Mouse (Mus musculus): Measurements from ENCODE around the gene Gpr142. TPM values are rescaled to one million over a fixed set of nuclear protein-coding genes. Genes with fewer than 3 reads are reported as not detected.

Gene Gpr142
- polyA plus RNA-seq, 1 experiment from 2014 or later: not detected

DNA sequence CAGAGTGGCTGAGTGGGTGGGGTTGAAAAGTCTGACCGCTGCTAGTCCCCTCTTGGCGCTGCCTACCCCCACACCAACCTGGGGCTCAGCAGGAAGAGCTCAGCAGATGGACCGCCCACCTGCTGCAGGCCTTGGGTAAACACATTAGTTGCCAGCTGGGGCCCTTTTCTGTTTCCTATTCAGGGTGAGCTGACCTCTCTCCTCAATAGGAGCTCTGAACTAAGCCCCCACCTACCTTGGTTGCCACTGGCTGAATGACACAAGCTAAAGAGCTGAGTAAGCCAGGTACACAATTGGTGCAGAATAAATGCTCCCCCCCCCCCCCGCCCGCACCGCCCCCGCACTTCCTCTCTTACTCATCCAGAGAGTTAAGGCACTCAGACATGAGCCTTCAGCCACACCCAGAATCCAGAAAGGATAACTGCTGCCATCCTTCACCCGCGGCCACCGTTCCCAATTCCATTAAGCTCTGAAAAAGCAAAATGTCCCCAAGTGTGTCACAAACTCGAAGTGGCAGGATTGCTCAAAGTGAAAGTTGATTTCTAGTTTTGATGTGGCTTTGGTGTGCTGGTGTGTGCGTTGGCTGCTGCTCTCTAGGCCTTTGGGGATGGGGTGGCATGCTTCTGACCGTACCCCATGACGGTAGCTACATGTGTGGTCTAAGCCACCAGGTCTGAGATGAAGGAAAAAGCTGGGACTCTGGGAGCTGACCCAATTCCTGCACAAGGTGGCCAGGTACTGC lies 9.1 kb downstream of the Gpr142 start:
- no peak overlapping the region for H3K4me3 ChIP-seq (ENCODE audit: low read length)

DNA sequence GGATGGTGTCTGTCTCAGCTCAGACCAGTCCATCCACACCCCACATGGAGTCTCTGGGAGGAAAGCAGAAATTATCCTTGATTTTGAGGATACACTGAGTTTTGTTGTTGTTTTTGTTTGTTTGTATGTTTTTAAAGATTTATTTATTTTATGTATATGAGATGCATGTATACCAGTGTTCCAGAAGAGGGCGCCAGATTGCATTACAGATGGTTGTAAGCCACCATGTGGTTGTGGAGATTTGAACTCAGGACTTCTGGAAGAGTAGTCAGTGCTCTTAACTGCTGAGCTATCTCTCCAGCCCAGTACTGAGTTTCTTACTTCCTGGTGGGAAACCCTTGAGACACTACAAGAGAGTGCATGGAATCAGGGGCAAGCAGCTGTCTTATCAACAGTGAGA lies 10.6 kb downstream of the Gpr142 start:
- no peak overlapping the region for H3K9ac ChIP-seq (ENCODE audit: low read length)
- no peak overlapping the region for H3K27ac ChIP-seq (ENCODE audit: low read length)
- 84% methylated on average over 1 of the region's 1 CpGs for WGBS
- no peak overlapping the region for H3K4me3 ChIP-seq (ENCODE audit: low read length)
- H3K4me2 ChIP-seq (ENCODE audit: low read depth, low read length): no peak overlapping the region
- no peaks in the 10 kb centered on the region for H3K9me3 ChIP-seq (replicated peaks; ENCODE audit: control insufficient read depth, low read length)
- peaks cover 3% of the 10 kb centered on the region; the same call in 1 of the 2 replicates for H3K4me1 ChIP-seq (ENCODE audit: control insufficient read depth, insufficient read depth, low read length)
- ATAC-seq (replicated peaks; ENCODE audit: extremely low read depth, insufficient read depth, low FRiP score): no peak
- H3K36me3 ChIP-seq (ENCODE audit: control insufficient read depth, insufficient read depth): no peaks in the 10 kb centered on the region
- H3K27me3 ChIP-seq (ENCODE audit: control insufficient read depth, insufficient read depth, low read length): no peaks in the 10 kb centered on the region

More for the DNA sequence above, 9.1 kb downstream of the Gpr142 start:
- H3K9ac ChIP-seq (ENCODE audit: low read length): no peak overlapping the region
- H3K9me3 ChIP-seq (replicated peaks; ENCODE audit: control insufficient read depth, low read length): no peaks in the 10 kb centered on the region
- H3K27me3 ChIP-seq (ENCODE audit: control insufficient read depth, insufficient read depth, low read length): no peaks in the 10 kb centered on the region
- no peak overlapping the region for H3K27ac ChIP-seq (ENCODE audit: low read length)
- no peak overlapping the region for H3K4me2 ChIP-seq (ENCODE audit: low read depth, low read length)
- no peak for ATAC-seq (replicated peaks; ENCODE audit: extremely low read depth, insufficient read depth, low FRiP score)
- H3K4me1 ChIP-seq (ENCODE audit: control insufficient read depth, insufficient read depth, low read length): 0 out of 2 replicates have a peak, but pooled peaks cover under 1% of the 10 kb centered on the region
- WGBS: 37% methylated on average over 14 of the region's 14 CpGs
- no peaks in the 10 kb centered on the region for H3K36me3 ChIP-seq (ENCODE audit: control insufficient read depth, insufficient read depth)

DNA sequence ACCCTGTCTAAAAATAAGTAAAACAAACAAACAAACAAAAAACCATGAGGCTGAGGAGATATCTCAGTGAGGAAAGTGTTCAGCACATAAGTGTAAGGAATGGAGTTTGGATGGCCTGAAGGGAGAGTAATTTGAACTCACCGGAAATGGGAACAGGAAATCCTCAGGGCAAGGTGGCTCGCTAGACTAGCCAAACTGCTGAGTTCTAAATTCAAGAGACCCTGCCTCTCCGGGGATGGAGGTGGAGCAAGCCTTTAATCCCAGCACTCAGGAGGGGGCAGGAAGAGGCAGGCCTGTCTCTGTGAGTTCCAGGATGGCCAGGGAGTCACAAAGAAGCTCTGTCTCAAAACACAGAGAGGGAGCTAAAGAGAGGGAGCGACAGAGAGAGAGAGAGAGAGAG lies 11.6 kb downstream of the Gpr142 start:
- no peak overlapping the region for H3K9ac ChIP-seq (ENCODE audit: low read length)
- H3K9me3 ChIP-seq (replicated peaks; ENCODE audit: control insufficient read depth, low read length): no peaks in the 10 kb centered on the region
- no peak overlapping the region for H3K4me3 ChIP-seq (ENCODE audit: low read length)
- no peak overlapping the region for H3K27ac ChIP-seq (ENCODE audit: low read length)
- H3K27me3 ChIP-seq (ENCODE audit: control insufficient read depth, insufficient read depth, low read length): no peaks in the 10 kb centered on the region
- H3K4me2 ChIP-seq (ENCODE audit: low read depth, low read length): no peak overlapping the region
- peaks cover 11% of the 10 kb centered on the region for H3K4me1 ChIP-seq (ENCODE audit: control insufficient read depth, insufficient read depth, low read length)
- H3K36me3 ChIP-seq (ENCODE audit: control insufficient read depth, insufficient read depth): no peaks in the 10 kb centered on the region
- WGBS: 26% methylated on average over 4 of the region's 4 CpGs
- no peak for ATAC-seq (replicated peaks; ENCODE audit: extremely low read depth, insufficient read depth, low FRiP score)

DNA sequence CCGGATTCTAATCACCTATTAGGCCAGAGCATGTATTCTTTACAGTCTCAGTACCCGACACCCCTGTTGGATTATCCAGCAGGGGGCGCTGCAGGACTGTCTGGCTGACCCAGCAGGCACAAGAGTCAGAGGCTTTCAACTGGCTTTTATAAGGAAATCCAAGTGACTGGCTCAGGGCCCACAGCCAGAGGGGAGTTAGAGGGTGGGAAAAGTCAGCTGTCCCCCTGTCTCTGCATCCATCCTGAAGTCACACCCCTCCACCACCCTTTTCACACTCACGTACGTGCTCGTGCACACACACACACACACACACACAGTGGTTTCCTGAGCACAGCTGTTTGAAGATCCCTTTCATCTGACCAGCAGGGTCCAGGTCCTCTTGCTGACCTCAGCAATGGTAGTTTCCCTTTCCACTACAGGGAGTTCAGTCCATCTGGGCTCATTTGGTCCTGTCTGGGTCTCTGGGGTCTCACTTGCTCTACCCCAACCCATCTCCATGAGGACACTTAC lies 14.1 kb downstream of the Gpr142 start:
- H3K4me3 ChIP-seq (ENCODE audit: low read length): no peak overlapping the region
- peak; percentile 33; the same call in 1 of the 2 replicates for ATAC-seq (replicated peaks; ENCODE audit: extremely low read depth, insufficient read depth, low FRiP score)
- H3K27me3 ChIP-seq (ENCODE audit: control insufficient read depth, insufficient read depth, low read length): no peaks in the 10 kb centered on the region
- H3K27ac ChIP-seq (ENCODE audit: low read length): no peak overlapping the region
- H3K4me2 ChIP-seq (ENCODE audit: low read depth, low read length): no peak overlapping the region
- no peaks in the 10 kb centered on the region for H3K9me3 ChIP-seq (replicated peaks; ENCODE audit: control insufficient read depth, low read length)
- no peak overlapping the region for H3K9ac ChIP-seq (ENCODE audit: low read length)
- peaks cover 11% of the 10 kb centered on the region for H3K4me1 ChIP-seq (ENCODE audit: control insufficient read depth, insufficient read depth, low read length)
- WGBS: 9% methylated on average over 6 of the region's 6 CpGs
- H3K36me3 ChIP-seq (ENCODE audit: control insufficient read depth, insufficient read depth): no peaks in the 10 kb centered on the region

DNA sequence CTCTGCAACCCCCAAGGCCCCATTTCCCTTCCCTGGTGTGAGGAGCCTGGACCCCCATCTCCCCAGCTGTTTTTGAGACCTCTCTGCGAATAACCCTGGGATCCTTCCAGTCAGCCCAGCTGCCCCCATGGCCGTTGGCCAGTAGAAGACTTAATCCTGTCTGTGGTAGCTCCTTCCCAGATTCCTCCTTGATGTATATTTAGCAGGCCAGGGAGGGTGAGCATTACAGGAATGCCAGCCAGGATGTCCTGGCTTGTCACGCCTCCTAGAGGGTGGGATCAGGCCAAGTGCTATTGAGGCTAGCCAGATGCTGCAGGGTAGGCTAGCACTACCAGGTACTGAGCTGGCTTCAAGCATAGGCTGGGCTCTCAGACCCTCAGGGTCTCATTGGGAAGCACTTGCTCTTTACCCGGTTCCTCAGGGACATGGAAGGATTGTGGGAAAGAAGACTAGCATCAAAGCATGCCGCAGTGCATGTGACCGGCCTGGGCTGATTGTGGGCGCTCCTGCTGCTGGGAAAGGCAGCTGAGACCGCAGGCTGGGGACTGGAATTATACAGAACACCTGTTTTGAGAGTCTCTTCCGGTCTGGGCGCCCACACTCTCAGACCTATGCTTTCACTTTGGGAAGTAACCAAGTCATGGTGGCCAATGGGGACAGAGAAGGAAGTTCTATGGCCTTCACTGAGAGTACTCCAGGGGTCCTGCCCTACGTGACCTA lies 16.3 kb downstream of the Gpr142 start:
- Histone ChIP-seq H3K4me1 (ENCODE audit: control insufficient read depth, insufficient read depth, low read length) (peaks cover 11% of the 10 kb centered on the region), H3K27me3 (ENCODE audit: control insufficient read depth, insufficient read depth, low read length) (no peaks in the 10 kb centered on the region), H3K4me2 (ENCODE audit: low read depth, low read length) (no peak overlapping the region), H3K9ac (ENCODE audit: low read length) (no peak overlapping the region), H3K27ac (ENCODE audit: low read length) (peak overlapping the region; percentile 32), H3K9me3 (replicated peaks; ENCODE audit: control insufficient read depth, low read length) (no peaks in the 10 kb centered on the region), H3K36me3 (ENCODE audit: control insufficient read depth, insufficient read depth) (no peaks in the 10 kb centered on the region), H3K4me3 (ENCODE audit: low read length) (no peak overlapping the region)
- WGBS: 47% methylated on average over 11 of the region's 11 CpGs
- ATAC-seq (replicated peaks; ENCODE audit: extremely low read depth, insufficient read depth, low FRiP score): peak; percentile 67; the same call in 1 of the 2 replicates

DNA sequence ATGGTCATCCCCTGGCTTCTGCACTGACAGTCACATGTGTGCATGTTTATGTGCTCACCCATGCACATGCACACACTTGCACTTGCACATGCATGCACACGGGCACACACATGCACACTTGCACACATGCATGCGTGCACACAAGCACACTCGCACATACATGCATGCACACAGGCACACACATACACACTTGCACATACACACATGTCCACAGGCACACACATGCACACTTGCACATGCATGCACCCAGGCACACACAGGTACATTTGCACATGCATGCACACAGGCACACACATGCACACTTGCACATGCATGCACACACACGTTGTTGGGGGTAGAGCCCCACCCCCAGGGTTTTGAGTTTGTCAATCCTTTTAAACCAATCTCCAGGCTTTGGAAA lies 18.2 kb downstream of the Gpr142 start:
- no peaks in the 10 kb centered on the region for H3K27me3 ChIP-seq (ENCODE audit: control insufficient read depth, insufficient read depth, low read length)
- H3K9me3 ChIP-seq (replicated peaks; ENCODE audit: control insufficient read depth, low read length): no peaks in the 10 kb centered on the region
- ATAC-seq (replicated peaks; ENCODE audit: extremely low read depth, insufficient read depth, low FRiP score): no peak
- H3K27ac ChIP-seq (ENCODE audit: low read length): no peak overlapping the region
- H3K4me2 ChIP-seq (ENCODE audit: low read depth, low read length): no peak overlapping the region
- no peak overlapping the region for H3K4me3 ChIP-seq (ENCODE audit: low read length)
- 85% methylated on average over 4 of the region's 4 CpGs for WGBS
- H3K9ac ChIP-seq (ENCODE audit: low read length): no peak overlapping the region
- peaks cover 11% of the 10 kb centered on the region for H3K4me1 ChIP-seq (ENCODE audit: control insufficient read depth, insufficient read depth, low read length)
- H3K36me3 ChIP-seq (ENCODE audit: control insufficient read depth, insufficient read depth): no peaks in the 10 kb centered on the region

DNA sequence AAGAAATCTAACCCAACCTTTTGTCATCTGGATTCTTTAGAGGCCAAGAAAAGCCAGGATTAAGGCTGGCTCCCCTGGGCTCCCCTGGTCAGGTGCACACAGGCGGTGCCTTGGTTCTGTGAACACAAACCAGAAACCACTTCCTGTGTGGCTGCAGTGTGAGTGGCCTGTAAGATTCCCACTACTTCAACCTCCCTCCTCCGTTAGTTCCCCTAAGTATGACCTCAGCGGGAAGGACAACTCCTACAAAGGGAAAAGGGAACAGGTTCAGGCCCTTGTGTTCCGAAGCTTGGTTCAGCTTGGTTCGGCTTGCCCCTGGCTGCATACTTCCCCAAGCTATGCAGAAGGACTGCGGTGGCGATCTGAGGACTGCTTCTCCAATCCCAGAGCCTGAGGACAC lies 19.5 kb downstream of the Gpr142 start:
- no peaks in the 10 kb centered on the region for H3K9me3 ChIP-seq (replicated peaks; ENCODE audit: control insufficient read depth, low read length)

DNA sequence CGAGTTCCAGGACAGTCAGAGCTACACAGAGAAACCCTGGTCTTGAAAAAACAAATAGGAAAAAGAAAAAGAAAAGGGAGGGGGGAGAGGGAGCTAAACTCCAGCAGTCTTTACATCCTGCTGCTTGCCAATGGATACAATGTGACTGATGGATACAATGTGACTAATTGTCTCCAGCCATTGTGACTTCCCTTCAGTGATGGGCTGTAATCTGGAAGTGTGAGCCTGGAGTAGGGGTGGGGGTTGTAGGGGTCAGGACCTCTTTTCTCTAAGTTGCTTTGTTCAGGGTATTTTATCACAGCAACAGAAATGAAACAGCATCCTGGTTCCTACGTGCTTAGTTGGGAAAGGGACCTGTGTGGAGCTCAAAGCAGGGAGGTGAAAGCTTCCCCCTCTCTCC lies 20.4 kb downstream of the Gpr142 start:
- Histone ChIP-seq H3K36me3 (ENCODE audit: control insufficient read depth, insufficient read depth) (no peaks in the 10 kb centered on the region), H3K9me3 (replicated peaks; ENCODE audit: control insufficient read depth, low read length) (no peaks in the 10 kb centered on the region), H3K4me3 (ENCODE audit: low read length) (no peak overlapping the region), H3K4me2 (ENCODE audit: low read depth, low read length) (no peak overlapping the region), H3K4me1 (ENCODE audit: control insufficient read depth, insufficient read depth, low read length) (peaks cover 18% of the 10 kb centered on the region), H3K27ac (ENCODE audit: low read length) (no peak overlapping the region), H3K9ac (ENCODE audit: low read length) (no peak overlapping the region), H3K27me3 (ENCODE audit: control insufficient read depth, insufficient read depth, low read length) (no peaks in the 10 kb centered on the region)
- no peak for ATAC-seq (replicated peaks; ENCODE audit: extremely low read depth, insufficient read depth, low FRiP score)
- 61% methylated on average over 2 of the region's 2 CpGs for WGBS

More for the DNA sequence above, 19.5 kb downstream of the Gpr142 start:
- ATAC-seq (replicated peaks; ENCODE audit: extremely low read depth, insufficient read depth, low FRiP score): no peak
- Histone ChIP-seq H3K27ac (ENCODE audit: low read length) (no peak overlapping the region), H3K4me1 (ENCODE audit: control insufficient read depth, insufficient read depth, low read length) (peaks cover 15% of the 10 kb centered on the region), H3K27me3 (ENCODE audit: control insufficient read depth, insufficient read depth, low read length) (no peaks in the 10 kb centered on the region), H3K4me2 (ENCODE audit: low read depth, low read length) (no peak overlapping the region), H3K36me3 (ENCODE audit: control insufficient read depth, insufficient read depth) (no peaks in the 10 kb centered on the region), H3K4me3 (ENCODE audit: low read length) (no peak overlapping the region), H3K9ac (ENCODE audit: low read length) (no peak overlapping the region)
- 85% methylated on average over 7 of the region's 7 CpGs for whole genome bisulfite sequencing

DNA sequence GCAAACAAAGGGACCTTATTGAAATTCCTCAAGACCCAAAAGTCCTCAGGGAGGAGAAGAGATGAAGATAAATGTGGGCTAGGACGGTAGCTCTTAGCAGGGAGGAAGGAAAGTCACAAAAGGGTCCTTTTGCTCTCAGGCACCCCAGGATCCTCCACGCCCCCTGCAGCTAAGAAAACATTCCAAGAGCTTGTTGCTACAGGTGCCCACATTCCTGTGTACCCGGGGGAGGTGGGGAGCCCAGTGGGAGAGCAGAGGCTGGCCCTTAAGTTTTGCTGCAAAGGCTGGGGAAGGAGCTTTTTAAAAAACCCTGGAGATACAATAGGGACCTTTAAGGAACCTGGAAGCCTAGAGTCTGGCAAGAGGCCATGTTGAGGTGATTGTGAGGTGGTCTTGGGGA lies 21.7 kb downstream of the Gpr142 start:
- Histone ChIP-seq H3K4me3 (ENCODE audit: low read length) (no peak overlapping the region), H3K9ac (ENCODE audit: low read length) (no peak overlapping the region), H3K27me3 (ENCODE audit: control insufficient read depth, insufficient read depth, low read length) (no peaks in the 10 kb centered on the region), H3K27ac (ENCODE audit: low read length) (no peak overlapping the region), H3K4me2 (ENCODE audit: low read depth, low read length) (no peak overlapping the region), H3K36me3 (ENCODE audit: control insufficient read depth, insufficient read depth) (no peaks in the 10 kb centered on the region), H3K4me1 (ENCODE audit: control insufficient read depth, insufficient read depth, low read length) (peaks cover 9% of the 10 kb centered on the region; the same call in 1 of the 2 replicates), H3K9me3 (replicated peaks; ENCODE audit: control insufficient read depth, low read length) (no peaks in the 10 kb centered on the region)
- 39% methylated on average over 3 of the region's 3 CpGs for WGBS
- ATAC-seq (replicated peaks; ENCODE audit: extremely low read depth, insufficient read depth, low FRiP score): no peak
